Mouse (Mus musculus): ENCODE measurements around the gene Rasgrf2. TPM values are rescaled to one million over a fixed set of nuclear protein-coding genes. Genes with fewer than 3 reads are reported as not detected.

Gene Rasgrf2
- polyA plus RNA-seq, 1 experiment from 2014 or later = 1.5 TPM

GRCm38 (mm10) chr13:92067831-92068230 is 63.6 kb downstream of the Rasgrf2 start:
- Histone ChIP-seq H3K9ac (ENCODE audit: low read length) (no peak overlapping the region), H3K4me3 (ENCODE audit: low read depth, low read length) (no peak overlapping the region), H3K4me2 (ENCODE audit: low read length) (no peak overlapping the region), H3K9me3 (replicated peaks; ENCODE audit: control insufficient read depth, low read length) (peaks cover 3% of the 10 kb centered on the region; the same call in 1 of the 2 replicates), H3K4me1 (ENCODE audit: control insufficient read depth, insufficient read depth, low read length) (no peaks in the 10 kb centered on the region), H3K27ac (ENCODE audit: low read depth, low read length) (no peak overlapping the region), H3K27me3 (replicated peaks; ENCODE audit: control insufficient read depth, insufficient read depth, low read length) (no peaks in the 10 kb centered on the region), H3K36me3 (ENCODE audit: control insufficient read depth, insufficient read depth, low read length) (no peaks in the 10 kb centered on the region)
- ATAC-seq = no peak
- no peak for DNase-seq (ENCODE audit: low spot score)
- 93% methylated on average over 2 of the region's 2 CpGs for WGBS

GRCm38 (mm10) chr13:92053748-92054147 is 77.7 kb downstream of the Rasgrf2 start:
- no peak for DNase-seq (ENCODE audit: low spot score)
- H3K27ac ChIP-seq (ENCODE audit: low read depth, low read length) = no peak overlapping the region
- no peaks in the 10 kb centered on the region for H3K9me3 ChIP-seq (replicated peaks; ENCODE audit: control insufficient read depth, low read length)
- H3K4me3 ChIP-seq (ENCODE audit: low read depth, low read length) = no peak overlapping the region
- no peaks in the 10 kb centered on the region for H3K36me3 ChIP-seq (ENCODE audit: control insufficient read depth, insufficient read depth, low read length)
- no peak overlapping the region for H3K9ac ChIP-seq (ENCODE audit: low read length)
- H3K27me3 ChIP-seq (replicated peaks; ENCODE audit: control insufficient read depth, insufficient read depth, low read length) = no peaks in the 10 kb centered on the region
- WGBS = 95% methylated on average over 12 of the region's 12 CpGs
- no peak for ATAC-seq
- H3K4me2 ChIP-seq (ENCODE audit: low read length) = no peak overlapping the region
- no peaks in the 10 kb centered on the region for H3K4me1 ChIP-seq (ENCODE audit: control insufficient read depth, insufficient read depth, low read length)

GRCm38 (mm10) chr13:92053001-92053400 is 78.5 kb downstream of the Rasgrf2 start:
- ATAC-seq (no peak), DNase-seq (ENCODE audit: low spot score) (no peak)
- Histone ChIP-seq H3K4me1 (ENCODE audit: control insufficient read depth, insufficient read depth, low read length) (no peaks in the 10 kb centered on the region), H3K27me3 (replicated peaks; ENCODE audit: control insufficient read depth, insufficient read depth, low read length) (no peaks in the 10 kb centered on the region), H3K9ac (ENCODE audit: low read length) (no peak overlapping the region), H3K9me3 (replicated peaks; ENCODE audit: control insufficient read depth, low read length) (no peaks in the 10 kb centered on the region), H3K4me3 (ENCODE audit: low read depth, low read length) (no peak overlapping the region), H3K36me3 (ENCODE audit: control insufficient read depth, insufficient read depth, low read length) (no peaks in the 10 kb centered on the region), H3K27ac (ENCODE audit: low read depth, low read length) (no peak overlapping the region), H3K4me2 (ENCODE audit: low read length) (no peak overlapping the region)
- WGBS = 87% methylated on average over 3 of the region's 3 CpGs

GRCm38 (mm10) chr13:92051216-92051615 is 80.2 kb downstream of the Rasgrf2 start:
- Histone ChIP-seq H3K27me3 (replicated peaks; ENCODE audit: control insufficient read depth, insufficient read depth, low read length) (no peaks in the 10 kb centered on the region), H3K9ac (ENCODE audit: low read length) (no peak overlapping the region), H3K27ac (ENCODE audit: low read depth, low read length) (no peak overlapping the region), H3K9me3 (replicated peaks; ENCODE audit: control insufficient read depth, low read length) (no peaks in the 10 kb centered on the region), H3K36me3 (ENCODE audit: control insufficient read depth, insufficient read depth, low read length) (no peaks in the 10 kb centered on the region), H3K4me1 (ENCODE audit: control insufficient read depth, insufficient read depth, low read length) (no peaks in the 10 kb centered on the region), H3K4me3 (ENCODE audit: low read depth, low read length) (no peak overlapping the region), H3K4me2 (ENCODE audit: low read length) (no peak overlapping the region)
- WGBS = 80% methylated on average over 3 of the region's 3 CpGs
- DNase-seq (ENCODE audit: low spot score) (no peak), ATAC-seq (no peak)

- 35% methylated on average over 8 of the region's 8 CpGs for WGBS
- H3K27ac ChIP-seq (ENCODE audit: low read depth, low read length) = no peak overlapping the region
Observed at GRCm38 (mm10) chr13:92041584-92042563, 89.6 kb downstream of the Rasgrf2 start.

GRCm38 (mm10) chr13:92030364-92031057 is 100.9 kb downstream of the Rasgrf2 start:
- Histone ChIP-seq H3K27ac (ENCODE audit: low read depth, low read length) (no peak overlapping the region), H3K36me3 (ENCODE audit: control insufficient read depth, insufficient read depth, low read length) (no peaks in the 10 kb centered on the region), H3K4me3 (ENCODE audit: low read depth, low read length) (no peak overlapping the region), H3K9me3 (replicated peaks; ENCODE audit: control insufficient read depth, low read length) (no peaks in the 10 kb centered on the region), H3K27me3 (replicated peaks; ENCODE audit: control insufficient read depth, insufficient read depth, low read length) (no peaks in the 10 kb centered on the region), H3K4me2 (ENCODE audit: low read length) (no peak overlapping the region), H3K4me1 (ENCODE audit: control insufficient read depth, insufficient read depth, low read length) (no peaks in the 10 kb centered on the region), H3K9ac (ENCODE audit: low read length) (no peak overlapping the region)
- DNase-seq (ENCODE audit: low spot score) = no peak
- ATAC-seq = no peak
- 93% methylated on average over 24 of the region's 24 CpGs for WGBS

More at GRCm38 (mm10) chr13:92041584-92042563, 89.6 kb downstream of the Rasgrf2 start:
- ATAC-seq (peak; percentile 57; the same call in 1 of the 2 replicates), DNase-seq (ENCODE audit: low spot score) (peak; percentile 5)
- H3K4me2 ChIP-seq (ENCODE audit: low read length) = no peak overlapping the region
- H3K4me3 ChIP-seq (ENCODE audit: low read depth, low read length) = no peak overlapping the region
- H3K9ac ChIP-seq (ENCODE audit: low read length) = no peak overlapping the region
- no peaks in the 10 kb centered on the region for H3K27me3 ChIP-seq (replicated peaks; ENCODE audit: control insufficient read depth, insufficient read depth, low read length)
- H3K9me3 ChIP-seq (replicated peaks; ENCODE audit: control insufficient read depth, low read length) = no peaks in the 10 kb centered on the region
- no peaks in the 10 kb centered on the region for H3K36me3 ChIP-seq (ENCODE audit: control insufficient read depth, insufficient read depth, low read length)
- no peaks in the 10 kb centered on the region; the same call in 1 of the 2 replicates for H3K4me1 ChIP-seq (ENCODE audit: control insufficient read depth, insufficient read depth, low read length)

GRCm38 (mm10) chr13:92029666-92030065 is 101.8 kb downstream of the Rasgrf2 start:
- Histone ChIP-seq H3K27me3 (replicated peaks; ENCODE audit: control insufficient read depth, insufficient read depth, low read length) (no peaks in the 10 kb centered on the region), H3K9ac (ENCODE audit: low read length) (no peak overlapping the region), H3K27ac (ENCODE audit: low read depth, low read length) (no peak overlapping the region), H3K4me3 (ENCODE audit: low read depth, low read length) (no peak overlapping the region), H3K36me3 (ENCODE audit: control insufficient read depth, insufficient read depth, low read length) (no peaks in the 10 kb centered on the region), H3K9me3 (replicated peaks; ENCODE audit: control insufficient read depth, low read length) (no peaks in the 10 kb centered on the region), H3K4me1 (ENCODE audit: control insufficient read depth, insufficient read depth, low read length) (no peaks in the 10 kb centered on the region), H3K4me2 (ENCODE audit: low read length) (no peak overlapping the region)
- 87% methylated on average over 3 of the region's 3 CpGs for WGBS
- ATAC-seq = no peak
- DNase-seq (ENCODE audit: low spot score) = no peak

GRCm38 (mm10) chr13:92027951-92028350 is 103.5 kb downstream of the Rasgrf2 start:
- Histone ChIP-seq H3K27me3 (replicated peaks; ENCODE audit: control insufficient read depth, insufficient read depth, low read length) (no peaks in the 10 kb centered on the region), H3K4me3 (ENCODE audit: low read depth, low read length) (no peak overlapping the region), H3K9me3 (replicated peaks; ENCODE audit: control insufficient read depth, low read length) (no peaks in the 10 kb centered on the region), H3K36me3 (ENCODE audit: control insufficient read depth, insufficient read depth, low read length) (no peaks in the 10 kb centered on the region), H3K9ac (ENCODE audit: low read length) (no peak overlapping the region), H3K27ac (ENCODE audit: low read depth, low read length) (no peak overlapping the region), H3K4me2 (ENCODE audit: low read length) (no peak overlapping the region), H3K4me1 (ENCODE audit: control insufficient read depth, insufficient read depth, low read length) (no peaks in the 10 kb centered on the region)
- 68% methylated on average over 5 of the region's 5 CpGs for WGBS
- no peak for ATAC-seq
- no peak for DNase-seq (ENCODE audit: low spot score)

Measured in forebrain, embryonic 14.5 days (tissue).